8 mouse cellular contexts compared by ENCODE assay signal in genomic region chr10:43574956-43575355, GRCm38 (mm10). TPM values are rescaled to one million over a fixed set of nuclear protein-coding genes. Genes with fewer than 3 reads are reported as not detected.
DNase-seq lines count a peak whose midpoint lies in the region; ATAC-seq and TF ChIP-seq lines count a peak whose summit lies in the region.

No protein-coding gene starts in this region.

- 0% methylated on average over 3 of the region's 3 CpGs for WGBS in forebrain, embryonic 14.5 days
- WGBS in forebrain, embryonic 16.5 days = 0% methylated on average over 3 of the region's 3 CpGs
- 5% methylated on average over 3 of the region's 3 CpGs for WGBS in stomach, postnatal 0 days

- H3K4me3 ChIP-seq in forebrain, embryonic 14.5 days (ENCODE audit: low read depth, low read length) = no peak overlapping the region
- H3K4me3 ChIP-seq in forebrain, embryonic 16.5 days (replicated peaks; ENCODE audit: low read length) = no peak overlapping the region
- no peak overlapping the region for H3K4me3 ChIP-seq in stomach, postnatal 0 days (ENCODE audit: low read depth, low read length)

- H3K27ac ChIP-seq in forebrain, embryonic 14.5 days (ENCODE audit: low read depth, low read length) = no peak overlapping the region
- H3K27ac ChIP-seq in forebrain, embryonic 16.5 days (ENCODE audit: low read length) = no peak overlapping the region
- no peak overlapping the region for H3K27ac ChIP-seq in stomach, postnatal 0 days (replicated peaks)

- no peak overlapping the region for H3K9ac ChIP-seq in forebrain, embryonic 14.5 days (ENCODE audit: low read length)
- no peak overlapping the region for H3K9ac ChIP-seq in forebrain, embryonic 16.5 days (replicated peaks; ENCODE audit: low read depth, low read length)
- H3K9ac ChIP-seq in stomach, postnatal 0 days (ENCODE audit: low read length) = no peak overlapping the region

- H3K27me3 ChIP-seq in forebrain, embryonic 14.5 days (replicated peaks; ENCODE audit: control insufficient read depth, insufficient read depth, low read length) = no peaks in the 10 kb centered on the region
- no peaks in the 10 kb centered on the region for H3K27me3 ChIP-seq in forebrain, embryonic 16.5 days (replicated peaks; ENCODE audit: control insufficient read depth, insufficient read depth, low read length)
- no peaks in the 10 kb centered on the region for H3K27me3 ChIP-seq in stomach, postnatal 0 days (ENCODE audit: control insufficient read depth, insufficient read depth, low read length)

- no peak for TF ChIP-seq EP300 in stomach, postnatal 0 days (optimal IDR thresholded peaks at IDR 0.05)

- no peaks in the 10 kb centered on the region for H3K9me3 ChIP-seq in forebrain, embryonic 14.5 days (replicated peaks; ENCODE audit: control insufficient read depth, low read length)
- 0 out of 2 replicates have a peak, but pooled peaks cover 2% of the 10 kb centered on the region for H3K9me3 ChIP-seq in forebrain, embryonic 16.5 days (ENCODE audit: control insufficient read depth, low read length)
- peaks cover 4% of the 10 kb centered on the region for H3K9me3 ChIP-seq in stomach, postnatal 0 days (ENCODE audit: control insufficient read depth, low read length)

- H3K36me3 ChIP-seq in forebrain, embryonic 14.5 days (ENCODE audit: control insufficient read depth, insufficient read depth, low read length) = no peaks in the 10 kb centered on the region
- no peaks in the 10 kb centered on the region for H3K36me3 ChIP-seq in forebrain, embryonic 16.5 days (ENCODE audit: control insufficient read depth, insufficient read depth)
- no peaks in the 10 kb centered on the region for H3K36me3 ChIP-seq in stomach, postnatal 0 days (ENCODE audit: control insufficient read depth, insufficient read depth, low read length)

- H3K4me1 ChIP-seq in forebrain, embryonic 14.5 days (ENCODE audit: control insufficient read depth, insufficient read depth, low read length) = peaks cover 5% of the 10 kb centered on the region
- peaks cover 5% of the 10 kb centered on the region for H3K4me1 ChIP-seq in forebrain, embryonic 16.5 days (replicated peaks; ENCODE audit: control insufficient read depth, insufficient read depth, low read length)
- H3K4me1 ChIP-seq in stomach, postnatal 0 days (replicated peaks; ENCODE audit: control insufficient read depth, insufficient read depth) = no peaks in the 10 kb centered on the region

- no peak for ATAC-seq in forebrain, embryonic 14.5 days
- no peak for ATAC-seq in forebrain, embryonic 16.5 days
- ATAC-seq in stomach, postnatal 0 days (ENCODE audit: low FRiP score, low TSS enrichment) = no peak

- peak; percentile 95 for TF ChIP-seq CTCF in stomach, postnatal 0 days (IDR thresholded peaks at IDR 0.05; ENCODE audit: low read depth)

- DNase-seq in forebrain, embryonic 14.5 days (ENCODE audit: low spot score) = peak; percentile 93
- DNase-seq in R1 (ENCODE audit: low read depth, low spot score) = peak; percentile 71
- peak; percentile 77 to 86 for DNase-seq in cerebellum, postnatal 25 days
- DNase-seq in gastrocnemius, postnatal 4 days (ENCODE audit: low spot score in 2 of 2) = peak; percentile 65 to 79
- peak; percentile 59 for DNase-seq in left cerebral cortex, adult 11 months (ENCODE audit: low spot score)
- peak; percentile 86 for DNase-seq in mesoderm, embryonic 11.5 days (ENCODE audit: low read depth, low spot score)
- peak; percentile 84 for DNase-seq in stomach, postnatal 0 days (ENCODE audit: low spot score)

- no peak overlapping the region for H3K4me2 ChIP-seq in forebrain, embryonic 14.5 days (ENCODE audit: low read length)
- H3K4me2 ChIP-seq in forebrain, embryonic 16.5 days (ENCODE audit: low read length) = no peak overlapping the region
- no peak overlapping the region for H3K4me2 ChIP-seq in stomach, postnatal 0 days (replicated peaks; ENCODE audit: low read depth)

RNA-seq across cellular contexts. Expression of gene Cd24a, which starts 3.1 kb away (rescaled TPM):
- 1,214 and 1,274 TPM in 2 replicates for polyA plus RNA-seq in forebrain, embryonic 14.5 days (2014; fragmentation: Nextera tagmentation; extraction: Ambion mirVana)
- polyA plus RNA-seq in forebrain, embryonic 16.5 days (2015; fragmentation: Nextera tagmentation; extraction: Ambion mirVana) = 918 and 1,051 TPM in 2 replicates
- total RNA-seq in gastrocnemius, postnatal 4 days (2021) = 10 to 100 TPM; 38.4 to 41.3 TPM
- polyA plus RNA-seq in stomach, postnatal 0 days (2015; fragmentation: Nextera tagmentation; extraction: Ambion mirVana) = 397 and 409 TPM in 2 replicates

RNA-seq across cellular contexts. Expression of gene 1700021F05Rik, which starts 34.2 kb away (rescaled TPM):
- 74.3 and 81.8 TPM in 2 replicates for polyA plus RNA-seq in forebrain, embryonic 14.5 days (2014; fragmentation: Nextera tagmentation; extraction: Ambion mirVana)
- 74.2 and 75.8 TPM in 2 replicates for polyA plus RNA-seq in forebrain, embryonic 16.5 days (2015; fragmentation: Nextera tagmentation; extraction: Ambion mirVana)
- 10 to 100 TPM; 69.1 to 70.4 TPM for total RNA-seq in gastrocnemius, postnatal 4 days (2021)
- 47.0 and 48.9 TPM in 2 replicates for polyA plus RNA-seq in stomach, postnatal 0 days (2015; fragmentation: Nextera tagmentation; extraction: Ambion mirVana)

RNA-seq across cellular contexts. Expression of gene Gm9803, which starts 51.1 kb away (rescaled TPM):
- polyA plus RNA-seq in forebrain, embryonic 14.5 days (2014; fragmentation: Nextera tagmentation; extraction: Ambion mirVana) = 13.7 and 22.1 TPM in 2 replicates
- polyA plus RNA-seq in forebrain, embryonic 16.5 days (2015; fragmentation: Nextera tagmentation; extraction: Ambion mirVana) = 23.0 TPM in 2 replicates
- 1 to 10 TPM in 1 of 2 experiments, not detected in 1; 7.0 TPM for total RNA-seq in gastrocnemius, postnatal 4 days (2021)
- polyA plus RNA-seq in stomach, postnatal 0 days (2015; fragmentation: Nextera tagmentation; extraction: Ambion mirVana) = 14.3 and 14.8 TPM in 2 replicates
